Mouse (Mus musculus) ES-E14 (cell line): ENCODE measurements at regions not wholly inside any gene's neighbourhood (a gene's known extent, or its start where the extent isn't known, plus 50 kb on each side); places are given as distances from the start of the nearest gene placed in this dataset.

ENCODE experiments used
- DNase-seq: peaks from one replicate; pipeline ENCODE4 v3.0.0-alpha.2; 2013; ENCODE audit warnings: low read depth, low spot score
- H3K27ac ChIP-seq: 2 replicates; pipeline ENCODE4 v1.5.1; 2012; ENCODE audit warnings: low read depth, mild to moderate bottlenecking, low read length, moderate library complexity, mixed read lengths; ENCODE audit not compliant: poor library complexity, insufficient read depth, severe bottlenecking
- H3K36me3 ChIP-seq: 2 replicates; pipeline ENCODE4 v1.6.1; 2012; ENCODE audit warnings: mild to moderate bottlenecking, low read length, moderate library complexity, mixed read lengths; ENCODE audit not compliant: control insufficient read depth, poor library complexity, insufficient read depth, severe bottlenecking
- H3K4me1 ChIP-seq, 2 experiments: fragments of 150-350 bp in 1 of 2; sonication (generic) in 1 of 2; 2 replicates each; pipeline ENCODE4 v1.6.1; 2012; ENCODE audit warnings: low read length in 2 of 2, mild to moderate bottlenecking in 1 of 2, mixed read lengths in 1 of 2; ENCODE audit not compliant: control insufficient read depth in 2 of 2, insufficient read depth in 2 of 2, poor library complexity in 1 of 2
- H3K4me3 ChIP-seq, 2 experiments: fragments of 150-350 bp in 1 of 2; sonication (generic) in 1 of 2; 2 replicates each; pipeline ENCODE4 v1.5.1; 2012; ENCODE audit warnings: low read length in 2 of 2, low read depth in 1 of 2, mild to moderate bottlenecking in 1 of 2, mixed read lengths in 1 of 2; ENCODE audit not compliant: insufficient read depth in 1 of 2, poor library complexity in 1 of 2, severe bottlenecking in 1 of 2
- H3K9ac ChIP-seq: 2 replicates; pipeline ENCODE4 v1.6.1; 2012; ENCODE audit warnings: low read depth, mild to moderate bottlenecking, low read length, mixed read lengths; ENCODE audit not compliant: poor library complexity, insufficient read depth, severe bottlenecking
- H3K9me3 ChIP-seq: fragments of 150-350 bp; sonication (generic); 2 replicates; pipeline ENCODE4 v1.6.1; 2012; ENCODE audit warnings: low read depth, mild to moderate bottlenecking, low read length; ENCODE audit not compliant: control insufficient read depth, insufficient read depth
- CHD2 ChIP-seq: IDR thresholded peaks from 2 replicates; pipeline ENCODE4 v1.6.1; 2014; ENCODE audit warnings: mild to moderate bottlenecking, low read depth, low read length, inconsistent platforms
- HCFC1 ChIP-seq: IDR thresholded peaks from 2 replicates; pipeline ENCODE4 v1.6.1; 2012; ENCODE audit warnings: low read length, inconsistent platforms, borderline replicate concordance; ENCODE audit not compliant: insufficient read depth
- MAFK ChIP-seq: IDR thresholded peaks from 2 replicates; pipeline ENCODE4 v1.6.1; 2014; ENCODE audit warnings: mild to moderate bottlenecking, low read depth, low read length, inconsistent platforms; ENCODE audit not compliant: insufficient read depth
- ZC3H11A ChIP-seq: IDR thresholded peaks from 2 replicates; pipeline ENCODE4 v1.6.1; 2012; ENCODE audit warnings: low read depth, mild to moderate bottlenecking, inconsistent platforms, low read length, borderline replicate concordance
- ZNF384 ChIP-seq: IDR thresholded peaks from 2 replicates; pipeline ENCODE4 v1.6.1; 2012; ENCODE audit warnings: low read depth, low read length, inconsistent platforms
- in situ Hi-C, 2 experiments: fragments of 600-800 bp; cut with MboI; formaldehyde crosslinking; loops; one replicate each; pipeline ENCODE4 v1.15.1; 2025; ENCODE audit warnings: low sequenced_read_pairs in 2 of 2, inconsistent platforms in 1 of 2; ENCODE audit not compliant: unreplicated experiment in 2 of 2

- Histone ChIP-seq H3K27ac (no peak overlapping the region), H3K4me1 (no peaks in the 10 kb centered on the region), H3K9me3 (no peaks in the 10 kb centered on the region), H3K4me3 (no peak overlapping the region), H3K36me3 (no peaks in the 10 kb centered on the region), H3K9ac (no peak overlapping the region)
- peak; percentile 4 for DNase-seq
- TF ChIP-seq MAFK (no peak), ZNF384 (no peak), HCFC1 (no peak), CHD2 (no peak), ZC3H11A (no peak)
- in situ Hi-C loops = no loop called here
These were observed 142.8 kb upstream of the Tmco5 start for GRCm38 (mm10) chr2:116735702-116736101.

GRCm38 (mm10) chr2:116768459-116769047, 109.9 kb upstream of the Tmco5 start:
- Histone ChIP-seq H3K27ac (no peak overlapping the region), H3K9ac (no peak overlapping the region), H3K36me3 (no peaks in the 10 kb centered on the region), H3K9me3 (no peaks in the 10 kb centered on the region), H3K4me3 (no peak overlapping the region), H3K4me1 (no peaks in the 10 kb centered on the region)
- in situ Hi-C loops = no loop called here
- no peak for TF ChIP-seq ZNF384
- no peak for TF ChIP-seq HCFC1
- TF ChIP-seq CHD2 = no peak
- TF ChIP-seq MAFK = no peak
- no peak for TF ChIP-seq ZC3H11A
- DNase-seq = no peak

GRCm38 (mm10) chr2:116769186-116769585, 109.3 kb upstream of the Tmco5 start:
- no peaks in the 10 kb centered on the region for H3K4me1 ChIP-seq
- H3K36me3 ChIP-seq = no peaks in the 10 kb centered on the region
- TF ChIP-seq ZNF384 (no peak), MAFK (no peak), CHD2 (no peak), ZC3H11A (no peak), HCFC1 (no peak)
- no peak overlapping the region for H3K9ac ChIP-seq
- H3K27ac ChIP-seq = no peak overlapping the region
- in situ Hi-C loops = no loop called here
- no peak for DNase-seq
- no peak overlapping the region for H3K4me3 ChIP-seq
- H3K9me3 ChIP-seq = no peaks in the 10 kb centered on the region

- Histone ChIP-seq H3K4me3 (no peak overlapping the region), H3K9ac (no peak overlapping the region), H3K27ac (no peak overlapping the region), H3K36me3 (no peaks in the 10 kb centered on the region), H3K9me3 (no peaks in the 10 kb centered on the region), H3K4me1 (no peaks in the 10 kb centered on the region; a peak in 1 of 4 replicates)
- TF ChIP-seq ZC3H11A (no peak), MAFK (no peak), HCFC1 (no peak), ZNF384 (no peak), CHD2 (no peak)
- in situ Hi-C loops = no loop called here
- DNase-seq = no peak
These were observed 105.9 kb upstream of the Tmco5 start for GRCm38 (mm10) chr2:116772569-116772968.

- Histone ChIP-seq H3K27ac (no peak overlapping the region), H3K36me3 (no peaks in the 10 kb centered on the region), H3K4me1 (no peaks in the 10 kb centered on the region), H3K4me3 (no peak overlapping the region), H3K9ac (no peak overlapping the region), H3K9me3 (no peaks in the 10 kb centered on the region)
- no peak for TF ChIP-seq CHD2
- no peak for TF ChIP-seq ZNF384
- no peak for TF ChIP-seq HCFC1
- TF ChIP-seq MAFK = no peak
- TF ChIP-seq ZC3H11A = no peak
- DNase-seq = no peak
- in situ Hi-C loops = no loop called here
These were observed 78.3 kb upstream of the Tmco5 start for GRCm38 (mm10) chr2:116800141-116800540.
